Mouse (Mus musculus): ENCODE results near the gene Cks1b.

GRCm38 (mm10) chr3:89434532-89434931 is 16.3 kb upstream of the Cks1b start:
- TF ChIP-seq CTCF (IDR thresholded peaks at IDR 0.05; ENCODE audit: borderline replicate concordance, insufficient read depth, low read length), result no peak
- no peak for TF ChIP-seq POLR2A (IDR thresholded peaks at IDR 0.05; ENCODE audit: low read depth, low read length)
